Mouse (Mus musculus) bone marrow macrophage, adult 2 months (primary cell): ENCODE data around the gene Rnf10. TPM values are rescaled to one million over a fixed set of nuclear protein-coding genes. Genes with fewer than 3 reads are reported as not detected.
"Not testable (repeated sequence)": the region's sequence is repeated elsewhere in the genome, so short reads cannot be mapped to it uniquely, and the experiment has no call there.

Experiments used
- H3K27ac ChIP-seq: 2 replicates; pipeline ENCODE4 v1.5.1; 2012; ENCODE audit warnings: low read depth, low read length; ENCODE audit not compliant: insufficient read depth
- H3K4me1 ChIP-seq: 2 replicates; pipeline ENCODE4 v1.6.1; 2012; ENCODE audit warnings: low read length; ENCODE audit not compliant: control insufficient read depth, insufficient read depth
- H3K4me3 ChIP-seq: 2 replicates; pipeline ENCODE4 v1.5.1; 2012; ENCODE audit warnings: mild to moderate bottlenecking, low read length, moderate library complexity; ENCODE audit not compliant: insufficient read depth
- CTCF ChIP-seq: IDR thresholded peaks from 2 replicates; pipeline ENCODE4 v1.5.1; 2012; ENCODE audit warnings: low read depth, mild to moderate bottlenecking, low read length, moderate library complexity
- POLR2A ChIP-seq: IDR thresholded peaks from 2 replicates; pipeline ENCODE4 v1.6.1; 2012; ENCODE audit warnings: mild to moderate bottlenecking, low read depth, low read length, borderline replicate concordance
- polyA plus RNA-seq: library from polyadenylated mRNA; stranded (reverse); fragments of >200 nt; gene quantifications from 2 replicates; pipeline ENCODE4 v1.2.4, GENCODE M21; 2012; ENCODE audit not compliant: missing spikeins, insufficient read depth, insufficient read length

Rnf10 gene
- 94.9 and 105 TPM in 2 replicates for polyA plus RNA-seq

DNA sequence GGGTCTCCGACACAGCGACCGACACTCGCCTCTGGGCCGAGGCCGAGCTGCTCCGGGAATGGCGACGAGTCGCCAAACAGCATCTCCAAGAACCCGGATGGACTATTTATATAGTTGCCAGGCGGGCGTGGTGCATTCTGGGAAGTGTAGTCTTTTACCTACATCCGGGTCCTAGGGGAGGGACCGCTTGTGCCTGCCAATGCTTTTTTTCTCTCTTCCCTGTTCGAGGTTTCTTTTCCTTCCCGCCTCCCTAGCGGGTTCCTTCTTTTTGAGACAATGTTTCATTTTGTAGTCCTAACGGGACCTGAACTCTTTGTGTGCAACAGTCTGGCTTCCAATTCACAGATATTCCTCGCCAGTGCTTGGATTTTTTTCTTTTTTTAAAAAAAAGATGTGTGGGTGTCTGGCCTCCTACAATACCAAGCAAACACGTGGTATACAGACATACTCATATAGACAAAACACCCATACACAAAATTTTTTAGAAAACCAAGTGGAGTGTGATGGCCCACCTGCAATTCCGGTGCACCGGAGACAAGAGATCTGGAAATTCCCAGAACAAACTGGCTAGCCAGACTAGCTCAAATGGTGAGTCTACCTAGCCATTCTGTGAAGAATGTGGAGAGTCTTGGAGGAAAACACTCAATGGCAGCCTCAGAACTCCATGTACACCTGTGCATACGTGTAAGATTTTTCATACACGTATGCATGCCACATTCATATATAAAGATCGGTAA is at the start of gene Rnf10:
Gene Rnf10 (minus strand): TSS at position 87 of the 737 bp plus-strand sequence.
- Histone ChIP-seq H3K4me3 (peak within 1 kb of the TSS; percentile 98), H3K4me1 (peaks cover 43% of the 10 kb centered on the region), H3K27ac (peak within 1 kb of the TSS; percentile 57)
- peak; percentile 97 for TF ChIP-seq POLR2A
- TF ChIP-seq CTCF = no peak

DNA sequence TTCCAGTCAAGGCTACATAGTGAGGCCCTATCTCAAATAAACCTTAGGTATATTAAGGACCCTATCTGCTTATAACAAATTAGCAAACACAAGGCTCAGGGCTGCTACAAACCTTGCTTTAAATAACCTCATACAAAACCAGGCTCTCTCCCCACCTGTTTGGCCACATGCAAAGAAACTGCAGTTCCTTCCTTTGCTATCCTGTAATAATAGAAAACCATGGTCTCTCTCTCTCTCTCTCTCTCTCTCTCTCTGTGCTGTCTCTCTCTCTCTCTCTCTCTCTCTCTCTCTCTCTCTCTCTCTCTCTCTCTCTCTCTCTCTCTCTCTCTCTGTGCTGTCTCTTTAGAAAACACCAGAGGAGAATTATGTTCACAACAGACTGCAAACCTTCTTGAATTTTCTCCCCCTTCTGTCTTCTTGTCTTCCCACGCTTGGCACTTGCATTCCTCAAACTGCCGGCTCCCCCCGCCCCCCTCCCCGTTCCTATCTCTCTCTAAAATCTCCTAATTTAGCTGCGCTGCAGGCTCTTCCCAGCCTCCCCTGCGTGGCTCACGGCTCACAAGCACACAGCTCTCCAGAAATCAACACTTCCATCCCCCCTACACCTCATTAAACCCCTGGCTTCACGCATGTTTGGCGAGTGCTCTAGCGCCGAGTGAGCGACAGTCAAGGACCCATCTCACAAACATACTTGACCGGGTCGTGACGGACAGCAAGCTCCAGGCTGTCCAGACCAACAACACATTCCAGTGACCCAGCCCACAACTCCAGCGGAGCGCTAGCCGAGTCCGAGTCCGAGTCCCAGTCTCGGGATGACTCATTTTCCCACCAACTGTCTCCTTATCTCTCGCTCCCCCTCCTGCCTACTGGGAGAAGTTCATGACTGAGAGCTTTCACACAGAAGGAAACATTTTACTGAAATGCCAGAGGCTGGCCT is 46.6 kb upstream of the Rnf10 start:
- Histone ChIP-seq H3K27ac (no peak overlapping the region), H3K4me3 (peak overlapping the region; percentile 47), H3K4me1 (peaks cover 2% of the 10 kb centered on the region; the same call in 1 of the 2 replicates)
- TF ChIP-seq CTCF = peak; percentile 25; the same call in 1 of the 2 replicates
- TF ChIP-seq POLR2A = no peak

- H3K4me3 ChIP-seq = no peak overlapping the region
- no peak for TF ChIP-seq CTCF
- TF ChIP-seq POLR2A = no peak
- H3K27ac ChIP-seq = no peak overlapping the region
- peaks cover 8% of the 10 kb centered on the region for H3K4me1 ChIP-seq
These were observed 45.1 kb upstream of the Rnf10 start for GRCm38 (mm10) chr5:115317645-115318328.

DNA sequence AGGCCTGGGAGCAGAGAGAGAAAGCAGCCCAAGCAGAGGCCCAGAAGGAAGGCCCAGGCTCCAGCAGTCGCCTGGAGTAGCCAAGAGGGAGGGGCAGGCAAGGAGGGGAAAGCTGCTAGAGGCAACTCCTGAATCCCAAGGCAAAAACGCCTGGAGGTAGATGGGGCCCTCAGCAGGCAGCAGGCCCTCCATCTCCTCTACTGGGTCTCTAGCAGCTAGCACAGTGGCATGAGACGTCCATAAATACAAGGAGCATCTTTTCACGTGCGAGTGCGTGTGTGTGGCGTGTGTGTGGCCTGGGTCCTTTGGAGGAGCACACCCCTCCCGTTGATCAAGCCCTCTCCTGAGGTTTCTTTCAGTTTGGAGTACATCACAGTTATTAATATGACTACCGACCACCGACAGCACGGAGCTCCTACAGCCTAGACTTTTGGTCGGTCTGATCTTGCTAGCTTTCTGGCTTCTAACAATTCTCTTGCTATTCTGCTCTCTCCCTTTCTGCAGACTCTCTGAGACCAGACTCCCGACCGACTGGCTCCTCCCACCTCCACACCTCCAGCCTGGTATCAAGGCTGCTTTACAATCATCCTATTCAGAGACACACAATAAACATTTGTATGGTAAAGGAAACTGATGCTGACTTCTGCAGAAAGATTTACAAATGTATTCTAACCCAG is 44.4 kb upstream of the Rnf10 start:
- H3K27ac ChIP-seq = no peak overlapping the region
- no peak overlapping the region for H3K4me3 ChIP-seq
- H3K4me1 ChIP-seq = peaks cover 14% of the 10 kb centered on the region
- TF ChIP-seq CTCF (no peak), POLR2A (no peak)

- TF ChIP-seq POLR2A (no peak), CTCF (no peak)
These were observed 40.9 kb upstream of the Rnf10 start for GRCm38 (mm10) chr5:115313668-115313943.

DNA sequence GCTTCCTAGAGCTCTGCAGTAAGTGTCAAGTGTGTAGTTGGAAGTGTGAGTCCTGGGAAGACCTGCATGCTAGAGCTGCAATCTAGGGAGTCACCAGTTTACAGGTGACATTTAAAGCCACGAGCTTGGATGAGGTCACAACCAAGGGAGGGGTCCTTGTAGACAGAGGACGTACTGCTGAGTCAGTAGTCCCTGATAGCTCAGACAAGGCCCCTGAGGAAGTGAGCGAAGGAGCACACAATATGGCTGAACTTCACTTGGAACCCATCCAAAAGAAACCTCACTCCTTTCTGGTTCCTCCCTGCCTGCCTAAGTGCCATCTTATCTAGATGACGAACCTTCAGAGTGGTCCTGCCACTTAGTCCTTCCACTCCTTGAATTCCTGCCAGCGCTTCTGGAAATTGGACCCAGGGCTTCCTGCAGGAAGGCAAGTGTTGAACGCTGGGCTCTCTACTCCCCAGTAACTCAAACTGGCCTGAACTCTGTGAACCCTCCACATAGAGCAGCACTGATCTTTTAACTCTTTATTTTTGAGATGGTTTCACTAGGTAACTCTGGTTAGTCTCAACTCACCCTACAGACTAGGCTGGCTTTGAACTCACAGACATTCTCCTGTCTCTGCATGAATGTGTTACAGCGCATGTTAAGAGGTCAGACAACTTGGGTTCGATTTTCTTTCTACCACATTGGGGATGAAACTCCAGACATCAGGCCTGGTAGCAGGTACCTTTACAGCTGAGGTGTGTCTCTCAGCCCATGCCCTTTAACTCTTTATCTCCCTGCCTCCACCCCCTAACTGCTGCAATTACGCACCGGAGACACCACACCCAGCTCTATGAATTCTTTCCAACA is 40.3 kb upstream of the Rnf10 start:
- Histone ChIP-seq H3K4me1 (peaks cover 12% of the 10 kb centered on the region), H3K4me3 (no peak overlapping the region), H3K27ac (peak overlapping the region; percentile 20)
- TF ChIP-seq CTCF (no peak), POLR2A (no peak)

More at GRCm38 (mm10) chr5:115313668-115313943, 40.9 kb upstream of the Rnf10 start:
- H3K4me3 ChIP-seq = no peak overlapping the region
- peaks cover 12% of the 10 kb centered on the region for H3K4me1 ChIP-seq
- H3K27ac ChIP-seq = no peak overlapping the region

GRCm38 (mm10) chr5:115312354-115312753 is 39.7 kb upstream of the Rnf10 start:
- Histone ChIP-seq H3K27ac (peak overlapping the region; percentile 20), H3K4me3 (no peak overlapping the region), H3K4me1 (peaks cover 15% of the 10 kb centered on the region)
- TF ChIP-seq CTCF (no peak), POLR2A (no peak)

DNA sequence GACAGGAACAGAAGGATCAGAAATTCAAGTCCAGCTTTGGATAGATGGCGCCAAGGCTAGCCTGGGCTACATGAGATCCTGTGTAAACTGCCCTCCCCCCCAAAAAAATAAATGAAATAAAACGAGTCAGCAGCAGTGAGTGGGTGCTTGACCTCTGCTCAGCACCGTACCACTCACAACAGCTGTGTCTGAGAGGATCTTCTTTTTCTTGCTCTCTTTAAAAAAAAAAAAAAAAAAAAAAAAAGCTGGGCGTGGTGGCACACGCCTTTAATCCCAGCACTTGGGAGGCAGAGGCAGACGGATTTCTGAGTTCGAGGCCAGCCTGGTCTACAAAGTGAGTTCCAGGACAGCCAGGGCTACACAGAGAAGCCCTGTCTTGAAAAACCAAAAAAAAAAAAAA is 29.5 kb upstream of the Rnf10 start:
- not testable (repeated sequence) for H3K4me3 ChIP-seq, H3K27ac ChIP-seq
- peaks cover 12% of the 10 kb centered on the region for H3K4me1 ChIP-seq
